Mouse (Mus musculus): Measurements from ENCODE around the gene Pkd1. TPM values are rescaled to one million over a fixed set of nuclear protein-coding genes. Genes with fewer than 3 reads are reported as not detected.

Pkd1 gene
- polyA plus RNA-seq, 1 experiment, result 63.1 TPM

DNA sequence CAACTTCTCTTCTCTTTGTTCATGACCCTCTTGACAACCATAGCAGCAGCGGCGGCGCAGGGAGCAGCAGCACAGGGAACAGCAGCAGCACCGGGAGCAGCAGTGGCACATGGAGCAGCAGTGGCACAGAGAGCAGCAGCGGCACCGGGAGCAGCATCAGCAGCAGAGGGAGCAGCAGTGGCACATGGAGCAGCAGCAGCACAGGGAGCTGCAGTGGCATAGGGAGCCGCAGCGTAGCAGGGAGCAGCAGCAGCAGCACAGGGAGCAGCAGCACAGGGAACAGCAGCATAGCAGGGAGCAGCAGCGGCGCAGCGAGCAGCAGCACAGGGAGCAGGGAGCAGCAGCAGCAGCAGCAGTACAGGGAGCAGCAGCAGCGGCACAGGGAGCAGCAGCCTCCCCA lies 5.0 kb upstream of the Pkd1 start:
- Histone ChIP-seq H3K4me3 (ENCODE audit: insufficient read depth, low read length) (no peak overlapping the region), H3K27ac (ENCODE audit: insufficient read depth, low read length) (no peak overlapping the region), H3K4me1 (ENCODE audit: control insufficient read depth, insufficient read depth, low read length) (no peaks in the 10 kb centered on the region)
- TF ChIP-seq CTCF (IDR thresholded peaks at IDR 0.05; ENCODE audit: borderline replicate concordance, insufficient read depth, low read length) (no peak), POLR2A (IDR thresholded peaks at IDR 0.05; ENCODE audit: low read depth, low read length) (no peak)

DNA sequence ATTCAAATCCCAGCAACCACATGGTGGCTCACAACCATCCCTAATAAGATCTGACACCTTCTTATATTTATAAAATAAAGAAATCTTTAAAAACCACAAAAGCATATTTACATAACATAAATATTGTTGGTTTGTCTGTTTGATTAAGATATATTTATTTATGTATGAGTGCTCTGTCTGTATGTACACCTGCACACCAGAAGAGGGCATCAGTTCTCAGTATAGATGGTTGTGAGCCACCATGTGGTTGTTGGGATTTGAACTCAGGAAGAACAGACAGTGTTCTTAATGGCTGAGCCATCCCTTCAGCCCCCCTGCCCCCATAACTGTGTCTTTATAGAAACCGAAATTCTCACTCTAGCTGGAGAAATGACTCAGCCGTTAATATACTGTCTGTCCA lies 4.4 kb upstream of the Pkd1 start:
- TF ChIP-seq CTCF (IDR thresholded peaks at IDR 0.05; ENCODE audit: borderline replicate concordance, insufficient read depth, low read length) (no peak), POLR2A (IDR thresholded peaks at IDR 0.05; ENCODE audit: low read depth, low read length) (no peak)
- H3K27ac ChIP-seq (ENCODE audit: insufficient read depth, low read length), result no peak overlapping the region
- H3K4me3 ChIP-seq (ENCODE audit: insufficient read depth, low read length), result no peak overlapping the region

DNA sequence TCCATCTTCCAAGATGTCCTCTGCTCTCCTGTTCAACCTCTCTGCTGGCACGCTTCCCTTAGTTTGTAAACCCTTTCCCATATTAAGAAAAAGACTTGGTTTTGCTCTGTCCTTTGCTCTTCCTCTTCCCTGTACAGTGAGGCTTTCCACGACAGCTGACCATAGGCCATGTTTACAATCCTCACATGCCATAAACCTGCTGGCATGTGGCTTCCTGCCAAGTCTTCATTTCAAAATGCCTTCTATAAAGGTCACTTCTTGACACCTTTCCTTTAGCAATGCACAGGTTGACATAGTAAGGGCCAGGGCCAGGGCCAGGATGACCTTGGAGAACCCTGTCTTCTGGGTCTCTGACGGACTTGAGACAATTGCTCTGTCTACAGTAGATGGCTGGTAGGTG lies 3.4 kb upstream of the Pkd1 start:
- no peak overlapping the region for H3K27ac ChIP-seq (ENCODE audit: insufficient read depth, low read length)
- no peak overlapping the region for H3K4me3 ChIP-seq (ENCODE audit: insufficient read depth, low read length)
- TF ChIP-seq POLR2A (IDR thresholded peaks at IDR 0.05; ENCODE audit: low read depth, low read length), result no peak
- TF ChIP-seq CTCF (IDR thresholded peaks at IDR 0.05; ENCODE audit: borderline replicate concordance, insufficient read depth, low read length), result no peak
- H3K4me1 ChIP-seq (ENCODE audit: control insufficient read depth, insufficient read depth, low read length), result no peaks in the 10 kb centered on the region

More for the DNA sequence above, 4.4 kb upstream of the Pkd1 start:
- no peaks in the 10 kb centered on the region for H3K4me1 ChIP-seq (ENCODE audit: control insufficient read depth, insufficient read depth, low read length)

DNA sequence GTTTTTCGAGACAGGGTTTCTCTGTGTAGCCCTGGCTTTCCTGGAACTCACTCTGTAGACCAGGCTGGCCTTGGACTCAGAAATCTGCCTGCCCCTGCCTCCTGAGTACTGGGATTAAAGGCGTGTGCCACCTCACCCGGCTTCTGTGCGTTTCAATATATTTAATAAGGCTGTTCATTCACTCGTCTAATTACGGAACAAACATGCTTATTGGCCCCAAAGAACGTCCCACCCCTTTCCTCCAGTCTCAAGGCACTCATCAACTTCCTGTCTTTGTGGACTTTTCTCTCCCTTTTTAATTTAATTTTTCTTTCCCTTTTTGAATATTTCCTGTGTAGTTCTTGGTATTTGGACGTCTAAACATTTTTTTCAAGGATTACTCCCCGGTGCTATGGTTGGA lies 1.2 kb upstream of the Pkd1 start:
- no peak for TF ChIP-seq POLR2A (IDR thresholded peaks at IDR 0.05; ENCODE audit: low read depth, low read length)
- no peak for TF ChIP-seq CTCF (IDR thresholded peaks at IDR 0.05; ENCODE audit: borderline replicate concordance, insufficient read depth, low read length)
- Histone ChIP-seq H3K4me3 (ENCODE audit: insufficient read depth, low read length) (no peak overlapping the region), H3K4me1 (ENCODE audit: control insufficient read depth, insufficient read depth, low read length) (peaks cover 6% of the 10 kb centered on the region), H3K27ac (ENCODE audit: insufficient read depth, low read length) (no peak overlapping the region)

DNA sequence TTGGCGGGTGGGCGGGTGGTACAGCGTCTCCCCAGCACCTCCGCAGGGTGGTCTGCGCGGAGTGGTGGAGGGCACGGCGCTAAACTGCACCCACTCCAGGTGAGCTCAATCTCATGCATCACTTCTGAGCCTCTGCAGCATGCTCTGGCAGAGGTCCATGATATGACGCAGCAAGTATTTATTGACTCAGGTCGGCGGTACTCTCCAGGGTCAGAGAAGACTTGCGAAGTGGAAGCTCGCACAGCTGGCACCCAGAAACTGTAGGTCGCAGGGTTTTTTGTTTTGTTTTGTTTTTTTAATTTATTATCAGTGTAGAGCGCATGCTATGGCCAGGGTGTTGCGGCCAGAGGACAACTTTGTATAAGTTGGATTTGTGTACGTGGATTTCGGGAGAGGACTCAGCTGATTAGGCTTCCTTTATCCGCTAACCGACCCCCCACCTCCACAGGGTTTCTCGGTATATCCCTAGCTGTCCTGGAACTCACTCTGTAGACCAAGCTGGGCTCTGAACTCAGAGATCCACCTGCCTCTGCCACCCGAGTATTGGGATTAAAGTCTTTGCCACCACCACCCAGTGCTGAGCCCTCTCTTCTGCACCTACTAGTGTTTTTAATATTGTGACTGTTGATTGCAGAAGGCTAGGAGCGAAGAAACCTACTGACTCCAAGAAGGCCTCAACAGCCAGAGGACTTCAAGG lies 565 bp upstream of the Pkd1 start:
- no peak for TF ChIP-seq CTCF (IDR thresholded peaks at IDR 0.05; ENCODE audit: borderline replicate concordance, insufficient read depth, low read length)
- TF ChIP-seq POLR2A (IDR thresholded peaks at IDR 0.05; ENCODE audit: low read depth, low read length), result no peak
- Histone ChIP-seq H3K4me1 (ENCODE audit: control insufficient read depth, insufficient read depth, low read length) (peaks cover 6% of the 10 kb centered on the region), H3K4me3 (ENCODE audit: insufficient read depth, low read length) (peak overlapping the region; percentile 40), H3K27ac (ENCODE audit: insufficient read depth, low read length) (peak overlapping the region; percentile 39)

DNA sequence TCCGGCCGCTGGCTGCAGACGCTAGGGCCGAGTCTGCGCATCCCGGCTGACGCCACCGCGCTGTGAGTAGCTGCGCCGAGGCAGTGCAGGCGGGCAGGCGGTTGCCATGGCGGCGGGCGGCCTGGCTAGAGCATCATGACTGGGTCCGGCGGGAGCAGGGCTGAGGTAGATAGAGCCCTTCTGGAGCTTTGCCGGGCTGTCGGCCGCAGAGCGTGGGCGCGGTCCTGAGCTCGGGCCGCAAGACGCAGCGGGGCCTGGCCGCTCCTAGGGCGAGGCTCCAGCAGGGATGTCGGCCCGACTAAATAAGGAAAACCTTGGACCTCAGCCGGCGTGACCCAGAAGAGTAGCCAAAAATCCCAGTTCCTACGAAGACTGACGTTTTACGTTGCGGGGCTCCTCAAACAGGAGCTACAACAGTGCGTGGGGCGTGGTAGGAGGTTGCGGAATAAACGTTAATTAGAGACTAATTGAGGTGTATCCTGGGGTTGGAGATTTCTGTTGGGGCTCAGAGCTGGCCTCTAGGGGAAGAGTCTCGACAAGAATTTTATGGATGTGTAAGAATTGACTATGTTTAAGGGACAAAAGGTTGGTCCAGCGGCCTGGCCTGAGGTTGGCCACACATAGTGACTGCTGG lies 899 bp downstream of the Pkd1 start:
- Histone ChIP-seq H3K27ac (ENCODE audit: insufficient read depth, low read length) (peak overlapping the region; percentile 85), H3K4me1 (ENCODE audit: control insufficient read depth, insufficient read depth, low read length) (peaks cover 6% of the 10 kb centered on the region), H3K4me3 (ENCODE audit: insufficient read depth, low read length) (peak overlapping the region; percentile 83)
- TF ChIP-seq CTCF (IDR thresholded peaks at IDR 0.05; ENCODE audit: borderline replicate concordance, insufficient read depth, low read length), result no peak
- peak; percentile 53 for TF ChIP-seq POLR2A (IDR thresholded peaks at IDR 0.05; ENCODE audit: low read depth, low read length)

DNA sequence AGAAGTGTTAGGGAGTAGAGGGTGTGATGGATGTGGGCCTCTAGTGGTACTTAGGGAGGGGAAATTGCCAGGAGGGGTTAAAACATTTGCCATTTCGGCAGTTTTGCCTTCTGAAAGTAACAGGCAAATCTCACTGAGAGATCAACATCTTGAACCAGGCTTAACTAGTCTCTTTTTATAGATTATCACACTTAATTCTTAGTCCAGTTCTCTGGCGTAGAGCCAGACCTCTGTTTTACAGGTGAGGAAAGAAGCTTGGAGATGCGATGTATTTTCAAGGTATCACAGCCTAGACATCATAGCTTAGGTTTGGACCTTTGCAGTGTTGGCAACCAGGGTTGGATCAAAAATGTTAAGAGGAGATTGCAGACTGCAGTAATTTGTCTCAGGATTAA lies 1.4 kb downstream of the Pkd1 start:
- Histone ChIP-seq H3K4me3 (ENCODE audit: insufficient read depth, low read length) (peak overlapping the region; percentile 83), H3K27ac (ENCODE audit: insufficient read depth, low read length) (peak overlapping the region; percentile 85), H3K4me1 (ENCODE audit: control insufficient read depth, insufficient read depth, low read length) (peaks cover 6% of the 10 kb centered on the region)
- no peak for TF ChIP-seq CTCF (IDR thresholded peaks at IDR 0.05; ENCODE audit: borderline replicate concordance, insufficient read depth, low read length)
- TF ChIP-seq POLR2A (IDR thresholded peaks at IDR 0.05; ENCODE audit: low read depth, low read length), result no peak

DNA sequence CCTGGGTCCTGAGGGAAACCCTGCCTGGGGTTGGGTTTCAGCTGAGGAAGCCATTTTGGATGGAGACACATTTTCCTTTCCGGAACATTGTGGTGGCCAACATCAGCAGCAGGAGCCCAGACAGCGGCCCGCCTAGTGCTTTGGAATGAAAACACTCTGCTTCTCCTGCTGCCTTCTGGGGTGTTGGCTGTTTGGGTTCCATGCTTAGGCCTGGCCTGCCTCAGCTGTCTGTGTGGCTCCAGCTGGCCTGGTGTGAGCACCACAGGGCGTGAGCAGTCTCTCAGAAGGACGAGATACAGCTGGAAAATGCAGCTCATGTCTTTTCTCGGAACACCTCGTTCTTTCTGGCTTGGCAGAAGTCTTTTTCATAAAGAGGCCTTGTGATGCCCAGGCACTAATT lies 7.5 kb downstream of the Pkd1 start:
- H3K27ac ChIP-seq (ENCODE audit: insufficient read depth, low read length), result no peak overlapping the region
- peaks cover 28% of the 10 kb centered on the region for H3K4me1 ChIP-seq (ENCODE audit: control insufficient read depth, insufficient read depth, low read length)
- no peak overlapping the region for H3K4me3 ChIP-seq (ENCODE audit: insufficient read depth, low read length)
- no peak for TF ChIP-seq POLR2A (IDR thresholded peaks at IDR 0.05; ENCODE audit: low read depth, low read length)
- no peak for TF ChIP-seq CTCF (IDR thresholded peaks at IDR 0.05; ENCODE audit: borderline replicate concordance, insufficient read depth, low read length)

DNA sequence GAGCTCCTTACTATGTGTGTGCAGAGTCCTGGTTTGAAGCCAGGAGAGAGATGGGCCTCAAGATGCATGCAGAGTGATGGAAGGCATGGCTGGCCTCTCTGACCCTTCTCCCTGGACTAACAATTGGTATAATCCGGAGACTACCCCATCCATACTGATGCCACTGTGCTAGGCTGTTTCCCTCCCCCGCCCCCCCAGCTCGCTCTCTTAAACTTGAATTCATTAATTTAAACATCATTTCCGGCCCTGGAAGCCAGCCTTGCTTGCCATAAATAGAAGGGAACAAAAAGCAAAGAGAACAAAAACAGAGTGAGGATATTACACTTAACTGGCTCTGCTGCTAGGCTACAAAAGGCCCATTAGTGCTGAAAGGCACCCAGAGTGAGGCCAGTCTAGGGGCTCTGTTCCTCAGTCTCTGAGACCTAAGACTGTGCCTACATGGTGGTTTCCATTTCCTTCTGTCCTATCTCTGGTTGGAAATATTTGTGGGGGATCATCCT lies 9.0 kb downstream of the Pkd1 start:
- peak overlapping the region; percentile 82 for H3K27ac ChIP-seq (ENCODE audit: insufficient read depth, low read length)
- H3K4me3 ChIP-seq (ENCODE audit: insufficient read depth, low read length), result no peak overlapping the region
- H3K4me1 ChIP-seq (ENCODE audit: control insufficient read depth, insufficient read depth, low read length), result peaks cover 24% of the 10 kb centered on the region
- TF ChIP-seq POLR2A (IDR thresholded peaks at IDR 0.05; ENCODE audit: low read depth, low read length) (no peak), CTCF (IDR thresholded peaks at IDR 0.05; ENCODE audit: borderline replicate concordance, insufficient read depth, low read length) (no peak)

DNA sequence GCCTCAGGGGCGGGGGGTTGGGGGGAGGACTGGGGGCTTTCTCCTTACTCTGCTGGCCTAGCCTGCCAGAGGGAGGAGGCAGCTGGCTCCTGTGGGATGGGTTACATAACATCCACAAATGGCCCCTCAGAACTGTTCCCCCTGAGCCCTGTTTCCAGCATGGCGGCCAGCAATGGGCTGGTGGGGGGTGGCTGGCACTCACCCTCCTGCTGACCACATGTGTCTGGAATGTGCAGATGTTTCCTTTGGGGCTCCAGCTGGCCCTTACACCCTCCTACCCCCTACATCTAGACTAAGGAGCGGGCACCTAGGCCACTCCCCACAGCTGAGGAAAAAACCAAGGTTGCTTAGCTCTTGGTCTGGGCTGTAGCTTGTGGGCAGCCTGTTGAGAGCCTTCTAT lies 9.5 kb downstream of the Pkd1 start:
- no peak for TF ChIP-seq CTCF (IDR thresholded peaks at IDR 0.05; ENCODE audit: borderline replicate concordance, insufficient read depth, low read length)
- no peak overlapping the region for H3K4me3 ChIP-seq (ENCODE audit: insufficient read depth, low read length)
- peaks cover 24% of the 10 kb centered on the region for H3K4me1 ChIP-seq (ENCODE audit: control insufficient read depth, insufficient read depth, low read length)
- no peak overlapping the region for H3K27ac ChIP-seq (ENCODE audit: insufficient read depth, low read length)
